Mouse (Mus musculus) thymus, postnatal 14 days (tissue): Measurements from ENCODE around the gene Engase.

Experiments used
- DNase-seq: peaks from one replicate; pipeline ENCODE4 v3.0.0; 2021

Engase gene

GRCm38 (mm10) chr11:118534382-118535092 is 57.9 kb downstream of the Engase start:
- DNase-seq = peak; percentile 55

GRCm38 (mm10) chr11:118538008-118538407 is 61.4 kb downstream of the Engase start:
- DNase-seq = no peak
